Mouse (Mus musculus): ENCODE data around the gene Rps7.

DNA sequence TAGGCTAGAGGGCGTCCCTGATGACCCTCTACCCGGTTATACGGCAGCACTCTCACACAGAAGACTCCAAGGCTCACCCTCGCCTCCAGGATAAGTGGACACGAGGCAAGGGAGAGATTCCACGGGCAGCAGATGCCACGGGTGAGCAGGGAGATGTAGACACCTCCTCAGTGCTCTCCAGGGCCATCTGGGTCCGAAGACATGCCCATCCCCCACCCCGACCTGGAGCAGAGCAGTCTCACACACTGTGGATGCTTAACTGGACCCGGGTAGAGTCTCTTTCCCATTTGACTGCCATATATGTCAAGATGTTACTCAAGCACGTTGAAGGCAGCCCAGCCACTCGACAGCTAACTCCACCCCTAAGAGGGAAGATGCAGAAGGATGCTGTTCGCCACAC lies 45.3 kb downstream of the Rps7 start:
- TF ChIP-seq POLR2AphosphoS2 (IDR thresholded peaks at IDR 0.05; ENCODE audit: insufficient read length, low read depth) = no peak
- TF ChIP-seq POLR2A (IDR thresholded peaks at IDR 0.05; ENCODE audit: insufficient read length, low read depth) = no peak
- no peak for TF ChIP-seq E2F4 (IDR thresholded peaks at IDR 0.05; ENCODE audit: insufficient read depth)
- no peak for TF ChIP-seq USF1 (IDR thresholded peaks at IDR 0.05; ENCODE audit: low read depth)
- TF ChIP-seq CEBPB (IDR thresholded peaks at IDR 0.05; ENCODE audit: insufficient read depth, poor library complexity, severe bottlenecking) = no peak
- TF ChIP-seq MAX (IDR thresholded peaks at IDR 0.05; ENCODE audit: low read depth) = no peak
- TF ChIP-seq TCF12 (IDR thresholded peaks at IDR 0.05; ENCODE audit: insufficient read depth, poor library complexity, severe bottlenecking) = no peak
- TF ChIP-seq SRF (IDR thresholded peaks at IDR 0.05; ENCODE audit: control insufficient read depth, insufficient read length, low read depth) = no peak
